Mouse (Mus musculus): ENCODE results near the gene Hypk.
"Not testable (repeated sequence)": the region's sequence is repeated elsewhere in the genome, so short reads cannot be mapped to it uniquely, and the experiment has no call there.

- not testable (repeated sequence) for TF ChIP-seq EP300 (optimal IDR thresholded peaks at IDR 0.05); CTCF (IDR thresholded peaks at IDR 0.05; ENCODE audit: low read depth)
Observed at GRCm38 (mm10) chr2:121484403-121484802, 31.3 kb downstream of the Hypk start.
